Mouse (Mus musculus) lung, postnatal 10 days (tissue): ENCODE measurements around the gene Pfdn2.

ENCODE experiments used
- DNase-seq: peaks from one replicate; pipeline ENCODE4 v3.0.0; 2021

Gene Pfdn2

DNA sequence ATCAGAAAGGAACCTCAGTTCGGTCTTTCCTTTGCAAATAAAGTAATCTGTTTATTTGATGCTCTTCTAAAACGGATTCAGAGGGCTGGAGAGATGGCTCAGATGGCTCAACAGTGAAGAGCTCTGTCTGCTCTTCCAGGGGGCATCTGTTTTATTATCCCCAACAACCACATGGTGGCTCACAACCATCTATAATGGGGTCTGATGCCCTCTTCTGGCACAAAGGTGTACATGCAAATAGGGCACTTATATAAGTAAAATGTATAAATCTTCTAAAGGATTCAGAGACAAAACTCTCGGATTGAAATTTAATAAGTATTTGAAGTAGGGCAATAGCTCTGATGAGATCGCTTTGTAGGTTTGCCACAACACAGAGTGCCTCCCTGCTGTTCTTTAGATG is 13.0 kb downstream of the Pfdn2 start:
- DNase-seq: peak; percentile 46

DNA sequence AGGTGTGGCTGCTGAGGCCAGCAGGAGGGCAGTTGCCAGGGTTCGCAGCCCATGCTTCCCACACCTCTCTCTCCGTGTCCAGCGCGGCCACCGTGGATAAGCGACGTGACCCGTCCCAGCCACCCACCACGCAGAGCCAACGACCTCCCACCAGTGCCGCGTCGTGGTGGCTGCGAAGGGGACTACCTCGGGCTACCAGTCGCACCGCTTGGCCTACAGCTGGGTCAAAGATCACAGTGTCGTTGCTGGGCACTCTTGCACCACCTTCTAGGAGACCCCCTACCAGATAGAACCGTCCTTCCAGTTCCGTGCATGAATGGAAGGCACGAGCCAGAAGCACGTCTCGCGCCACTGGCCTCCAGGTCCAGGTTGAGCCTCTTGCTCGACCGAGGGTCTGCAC is 14.8 kb downstream of the Pfdn2 start:
- DNase-seq: peak; percentile 21

DNA sequence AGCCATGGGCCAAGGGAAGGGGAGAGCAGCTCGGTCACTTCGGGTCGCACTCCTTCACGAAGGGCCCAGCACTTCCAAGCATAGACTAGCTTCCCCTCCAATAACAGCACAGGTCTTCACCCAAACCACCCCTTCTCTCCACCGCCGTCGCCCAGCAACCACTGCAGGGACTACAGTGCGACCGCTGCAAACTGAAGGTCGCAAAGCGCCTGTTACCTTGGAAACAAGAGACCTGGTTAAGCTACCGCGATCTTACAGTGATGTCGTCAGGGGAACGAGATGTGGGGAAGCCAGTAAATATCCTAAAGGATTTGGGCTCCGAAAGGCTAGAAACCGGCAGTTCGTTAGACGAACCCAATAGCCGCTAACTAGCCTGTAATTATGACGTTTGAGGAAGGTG is 15.2 kb downstream of the Pfdn2 start, which contains the start of gene Klhdc9:
Gene Klhdc9 (minus strand): TSS at position 143 of the 400 bp plus-strand sequence.
- peak; percentile 95 for DNase-seq

DNA sequence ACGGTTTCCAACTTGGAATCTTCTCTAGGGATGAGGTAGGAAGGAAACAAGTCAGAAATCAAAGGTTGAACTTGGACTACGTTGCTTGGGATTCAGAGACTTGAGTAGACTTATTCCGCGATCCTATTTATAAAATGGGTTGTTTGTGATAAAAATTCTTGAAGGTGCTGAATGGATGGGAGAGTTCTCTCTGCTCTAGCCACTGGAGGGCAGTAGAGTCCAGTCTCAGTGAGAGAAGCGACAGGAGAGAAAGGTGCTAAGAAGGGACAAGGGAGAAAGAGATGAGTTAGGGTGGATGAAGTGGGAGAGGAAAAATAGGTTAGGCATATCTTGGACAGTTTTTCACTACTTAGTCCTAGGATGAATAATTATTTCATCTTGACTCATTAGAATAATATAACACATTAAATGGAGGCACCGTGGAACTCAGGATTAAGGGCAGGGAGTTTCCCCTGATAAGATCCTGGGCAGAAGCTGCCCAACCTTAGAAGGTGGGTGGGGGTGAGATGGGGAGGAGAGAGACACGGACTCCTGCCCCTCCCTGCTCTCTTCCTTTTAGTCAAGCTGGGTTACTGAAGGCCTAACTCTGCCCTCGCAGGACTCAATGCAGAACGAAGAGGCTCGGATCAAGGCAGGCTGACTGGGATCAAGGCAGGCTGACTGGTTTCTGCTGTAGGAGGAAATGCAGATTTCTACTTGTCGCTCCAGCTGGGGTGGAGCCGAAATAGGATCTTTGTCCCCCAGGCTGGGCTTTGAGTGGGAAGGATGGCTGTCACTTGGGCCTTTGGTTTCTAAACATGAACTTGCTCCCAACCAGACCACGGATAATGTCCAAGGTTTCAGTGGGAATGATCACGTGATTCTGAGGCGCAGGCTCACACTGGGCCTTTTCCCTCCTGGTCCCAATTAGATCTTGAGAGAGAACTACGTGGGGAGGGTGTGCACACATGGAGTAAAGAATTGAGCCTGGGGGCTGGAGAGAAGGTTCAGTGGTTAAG is 15.9 kb downstream of the Pfdn2 start:
- peak; percentile 86 for DNase-seq

DNA sequence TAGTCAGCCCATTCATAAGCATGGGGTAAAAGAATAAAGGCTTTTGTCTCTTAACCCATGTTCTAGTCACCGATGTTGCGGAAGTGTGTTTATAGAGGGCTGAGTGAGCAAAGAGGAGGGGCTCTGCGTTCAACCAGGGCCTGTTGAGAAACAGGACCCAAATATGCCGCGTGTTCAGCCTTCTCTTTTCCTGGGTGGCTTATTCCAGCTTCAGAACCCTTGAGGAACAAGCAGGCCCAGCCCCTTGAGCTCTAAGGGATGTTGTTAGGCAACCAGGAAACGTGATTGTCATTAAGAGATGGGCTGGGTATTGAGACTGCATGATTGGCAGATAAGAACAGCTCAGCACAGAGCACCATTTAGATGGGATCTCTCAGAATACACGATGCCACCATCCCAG is 20.5 kb downstream of the Pfdn2 start:
- no peak for DNase-seq

DNA sequence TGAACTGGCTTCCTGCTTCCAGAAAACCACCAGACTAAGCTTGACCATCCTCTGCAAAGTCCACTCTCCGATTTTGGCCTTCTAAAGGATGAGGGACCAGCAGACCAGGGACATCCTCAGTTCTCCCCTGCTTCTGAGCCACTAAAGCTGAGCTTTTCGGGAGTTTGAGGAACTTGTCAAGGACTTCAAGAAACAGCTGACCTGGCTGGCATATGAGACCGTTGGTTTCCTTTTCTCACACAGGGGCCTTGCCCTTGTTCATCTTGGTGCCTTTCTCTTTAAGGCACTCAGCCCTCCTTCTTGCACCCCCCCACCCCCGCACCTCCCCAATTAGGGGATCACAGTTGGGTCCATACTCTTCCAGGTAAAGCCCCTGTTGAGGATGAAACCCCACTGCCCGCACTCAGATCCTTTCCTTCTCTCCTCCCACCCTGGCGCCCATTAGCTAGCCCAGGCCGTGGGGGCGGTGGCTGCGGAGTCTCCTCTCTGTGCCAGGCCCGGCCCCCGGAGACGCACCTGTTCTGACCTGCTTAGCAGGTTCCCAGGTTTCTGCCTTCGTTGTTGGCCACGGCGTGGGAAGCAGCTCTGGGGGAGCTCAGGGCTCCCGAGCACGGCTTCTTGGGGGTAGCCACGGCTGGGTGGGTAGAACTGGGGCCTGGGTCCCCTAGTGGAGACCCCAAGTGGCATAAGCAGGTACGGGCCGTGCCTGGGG is 24.5 kb downstream of the Pfdn2 start, which contains the start of gene Nectin4:
Gene Nectin4 (plus strand): TSS at position 255 of the 712 bp plus-strand sequence.
- peak; percentile 71 for DNase-seq

DNA sequence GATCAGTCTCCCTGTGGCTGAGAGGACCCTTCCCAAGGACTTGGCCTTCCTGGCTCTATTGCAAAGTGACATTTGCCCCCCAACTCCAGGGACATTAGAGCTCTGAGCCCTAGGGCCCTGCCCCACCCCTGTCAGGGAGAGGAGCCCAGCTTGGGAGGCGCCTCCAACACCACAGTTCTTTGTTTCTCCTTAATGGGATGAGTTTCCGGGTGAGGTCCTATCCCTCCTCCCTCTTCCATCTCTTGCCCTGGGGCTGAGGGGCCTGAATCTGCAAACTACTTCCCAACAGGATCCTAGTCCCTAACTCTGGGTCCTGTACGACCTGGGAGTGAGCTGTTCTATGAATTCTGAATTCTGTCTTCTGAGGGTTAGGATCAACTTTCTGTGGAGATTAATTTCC is 27.4 kb downstream of the Pfdn2 start:
- DNase-seq: no peak

DNA sequence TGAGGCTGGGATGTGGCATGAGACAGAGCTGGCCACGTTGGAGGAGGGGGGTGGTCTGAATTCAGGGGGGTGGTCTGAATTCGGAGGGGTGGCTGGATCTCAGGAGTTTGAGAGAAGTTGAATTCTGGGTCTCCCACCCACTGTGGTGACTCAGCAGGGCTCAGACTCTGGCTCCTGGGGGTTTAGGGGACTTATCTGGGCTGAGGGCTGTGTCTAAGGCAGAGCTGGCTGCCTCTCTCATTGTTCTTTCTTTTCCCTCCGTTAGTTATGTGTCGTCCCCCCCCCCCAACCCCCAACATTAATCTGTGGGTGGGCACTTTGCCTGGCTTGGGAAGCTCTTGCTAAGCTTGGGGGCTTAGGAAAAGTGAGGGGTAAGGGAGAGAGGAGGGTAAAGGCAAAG is 28.5 kb downstream of the Pfdn2 start:
- DNase-seq: no peak

DNA sequence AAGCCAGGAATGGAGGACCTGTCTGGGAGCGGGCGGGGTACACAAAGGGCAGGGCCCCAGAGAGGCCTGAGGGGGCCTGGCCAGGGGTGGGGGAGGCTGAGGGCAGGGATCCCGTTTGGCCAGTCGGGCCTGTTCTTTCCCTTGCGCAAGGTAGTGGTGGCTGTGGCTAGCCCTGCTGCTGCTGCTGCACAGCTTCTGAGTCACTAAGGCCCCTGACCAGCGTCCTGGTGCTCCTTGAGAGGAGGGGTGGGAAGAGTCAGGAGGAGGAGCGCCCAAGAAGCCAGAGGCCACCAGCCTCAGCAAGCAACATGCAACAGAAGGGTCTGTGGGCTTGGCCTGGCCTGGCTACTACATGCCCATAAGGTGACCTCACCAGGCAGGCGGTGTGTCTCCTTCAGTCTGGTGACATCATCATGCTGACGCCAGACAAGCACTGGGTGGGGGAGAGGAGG is 30.2 kb downstream of the Pfdn2 start:
- DNase-seq: peak; percentile 68

DNA sequence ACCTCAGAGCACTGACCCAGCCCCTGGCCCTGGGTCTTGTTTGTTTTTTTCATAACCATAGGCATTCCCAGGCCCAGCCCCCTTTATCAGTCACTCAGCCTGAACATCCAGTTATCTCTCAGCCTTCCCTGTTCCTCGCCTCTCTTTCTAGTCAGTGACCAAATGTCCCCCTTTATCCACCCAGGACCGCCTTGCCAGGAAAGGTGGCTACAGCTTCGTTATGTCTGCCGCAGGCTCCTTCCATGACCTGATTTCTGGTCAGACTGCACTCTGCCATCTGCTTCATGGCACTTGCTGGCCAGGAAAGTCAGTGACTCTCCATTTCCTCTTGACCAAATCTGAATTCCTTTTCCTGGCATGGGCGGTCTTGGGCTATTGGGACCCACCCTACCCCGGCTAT is 32.8 kb downstream of the Pfdn2 start:
- DNase-seq: no peak

DNA sequence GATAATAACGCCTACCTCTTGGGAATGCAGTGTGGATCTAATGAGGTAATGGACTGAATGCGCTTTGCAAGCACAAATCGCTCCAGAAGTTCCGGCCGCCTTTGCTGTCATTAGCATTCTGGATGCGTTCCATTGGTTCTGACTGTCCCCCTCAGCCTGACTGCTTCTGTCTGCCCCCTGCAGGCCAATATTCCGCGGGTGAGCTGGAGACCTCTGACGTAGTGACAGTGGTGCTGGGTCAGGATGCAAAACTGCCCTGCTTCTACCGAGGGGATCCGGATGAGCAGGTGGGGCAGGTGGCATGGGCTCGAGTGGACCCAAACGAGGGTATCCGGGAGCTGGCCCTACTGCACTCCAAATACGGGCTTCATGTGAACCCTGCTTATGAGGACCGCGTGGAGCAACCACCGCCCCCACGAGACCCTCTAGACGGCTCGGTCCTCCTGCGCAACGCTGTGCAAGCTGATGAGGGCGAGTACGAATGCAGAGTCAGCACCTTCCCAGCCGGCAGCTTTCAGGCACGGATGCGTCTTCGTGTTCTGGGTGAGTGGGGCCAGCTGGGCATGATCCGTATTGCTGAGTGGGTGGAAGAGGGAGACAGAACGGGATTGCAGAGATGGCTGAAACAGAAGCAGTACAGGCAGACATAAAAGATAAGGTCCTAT is 34.6 kb downstream of the Pfdn2 start:
- peak; percentile 94 for DNase-seq

DNA sequence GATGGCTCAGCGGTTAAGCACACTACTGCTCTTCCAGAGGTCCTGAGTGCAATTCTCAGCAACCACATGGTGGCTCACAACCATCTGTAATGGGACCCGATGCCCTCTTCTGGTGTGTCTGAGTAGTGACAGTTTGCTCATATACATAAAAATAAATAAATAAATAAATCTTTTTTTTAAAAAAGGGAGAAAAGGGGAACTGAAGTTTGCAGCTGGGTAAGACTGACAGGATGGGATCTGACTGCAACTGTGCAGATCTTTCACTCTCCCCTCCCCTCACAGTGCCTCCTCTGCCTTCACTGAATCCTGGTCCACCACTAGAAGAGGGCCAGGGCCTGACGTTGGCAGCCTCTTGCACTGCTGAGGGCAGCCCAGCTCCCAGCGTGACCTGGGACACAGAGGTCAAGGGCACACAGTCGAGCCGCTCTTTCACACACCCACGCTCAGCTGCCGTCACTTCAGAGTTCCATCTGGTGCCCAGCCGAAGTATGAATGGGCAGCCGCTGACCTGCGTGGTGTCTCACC is 36.7 kb downstream of the Pfdn2 start:
- no peak for DNase-seq

DNA sequence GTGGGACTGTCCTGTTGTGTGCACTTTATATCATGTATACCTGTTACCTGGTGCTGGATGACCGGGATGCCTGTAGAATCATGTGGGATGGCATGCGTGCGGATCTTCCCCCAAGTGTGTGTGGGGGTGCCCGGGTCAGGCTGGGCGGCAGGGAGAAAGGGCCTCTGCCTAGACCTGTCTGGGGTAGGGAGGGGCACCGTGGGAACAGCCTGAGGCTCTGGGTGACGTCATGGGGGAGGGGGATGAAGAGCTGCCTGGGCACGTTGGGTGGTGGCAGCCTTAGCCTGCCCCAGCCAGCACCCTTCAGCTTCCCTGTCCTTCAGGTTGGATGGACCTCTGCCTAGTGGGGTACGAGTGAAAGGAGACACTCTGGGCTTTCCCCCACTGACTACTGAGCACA is 38.9 kb downstream of the Pfdn2 start:
- no peak for DNase-seq

DNA sequence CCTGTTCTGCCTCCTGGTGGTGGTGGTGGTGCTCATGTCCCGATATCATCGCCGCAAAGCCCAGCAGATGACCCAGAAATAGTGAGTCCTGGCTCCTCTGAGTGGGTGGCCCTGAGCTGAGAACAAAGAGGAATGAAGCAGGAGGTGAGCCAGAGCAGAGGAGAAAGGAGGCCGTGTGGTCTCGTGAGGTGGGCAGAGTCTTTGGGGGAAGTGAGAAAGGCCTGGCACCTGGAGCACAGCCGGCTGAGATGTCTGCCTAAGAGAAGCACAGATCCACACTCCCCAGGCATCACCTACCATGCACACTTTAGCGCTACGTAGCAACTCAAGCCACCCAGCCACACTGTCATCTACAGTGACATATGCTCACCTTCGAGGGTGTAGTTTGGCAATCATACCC is 39.7 kb downstream of the Pfdn2 start:
- DNase-seq: no peak

DNA sequence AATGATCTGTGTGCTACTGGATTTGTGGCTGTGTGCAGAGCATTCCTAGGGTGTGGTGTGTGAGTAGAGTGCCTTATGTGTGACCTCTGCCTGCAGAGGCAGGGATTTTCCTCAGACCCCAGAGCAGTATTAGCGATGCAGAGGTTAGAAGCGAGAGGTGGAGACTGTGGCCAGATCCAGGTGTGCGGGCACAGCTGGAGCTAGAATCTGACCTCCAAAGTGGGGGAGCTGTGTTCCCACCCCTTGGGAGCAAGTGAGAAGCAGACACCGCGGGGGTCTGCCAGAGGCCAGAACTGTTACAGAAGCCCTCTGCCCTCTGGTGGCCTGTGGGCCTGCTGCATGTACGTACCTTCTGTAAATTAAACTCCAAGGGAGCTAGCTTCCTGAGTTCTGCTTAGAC is 41.6 kb downstream of the Pfdn2 start:
- DNase-seq: peak; percentile 38

DNA sequence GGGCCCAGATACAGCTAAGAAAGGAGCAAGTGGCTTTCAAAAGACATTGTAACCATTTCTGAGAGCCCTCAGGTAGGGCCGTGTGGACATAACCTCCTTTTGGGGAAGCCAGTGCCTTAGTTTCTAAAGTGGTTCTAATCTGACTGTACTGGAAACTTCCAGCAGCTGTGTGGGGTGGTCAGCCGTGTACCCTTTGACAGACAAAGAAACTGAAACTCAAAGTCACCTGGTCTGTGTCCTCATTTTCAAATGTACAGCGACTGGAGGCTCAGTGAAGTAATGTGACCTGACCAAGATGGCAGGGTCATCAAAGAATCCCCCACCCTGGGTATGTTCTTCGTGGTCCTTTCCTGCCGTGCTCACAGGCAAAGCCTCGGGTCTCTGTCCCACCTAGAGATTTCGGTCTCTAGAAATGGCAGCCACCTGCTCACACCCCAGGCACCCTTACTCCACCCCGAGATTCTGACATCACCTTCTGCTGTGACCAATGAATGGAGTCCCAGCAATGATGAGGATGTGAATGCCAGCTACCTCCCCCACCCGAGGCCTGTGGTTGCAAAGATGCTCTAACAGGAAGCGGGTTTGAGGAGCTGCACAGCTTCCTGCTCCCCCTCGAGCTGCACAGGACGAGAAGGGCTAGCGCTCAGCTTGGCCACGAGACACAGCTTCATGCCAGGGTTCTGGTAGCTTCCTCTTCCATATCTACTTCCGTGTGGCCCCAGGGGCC is 43.1 kb downstream of the Pfdn2 start, which contains the start of gene Arhgap30:
Gene Arhgap30 (plus strand): TSS at position 579 of the 727 bp plus-strand sequence.
- DNase-seq: peak; percentile 68

DNA sequence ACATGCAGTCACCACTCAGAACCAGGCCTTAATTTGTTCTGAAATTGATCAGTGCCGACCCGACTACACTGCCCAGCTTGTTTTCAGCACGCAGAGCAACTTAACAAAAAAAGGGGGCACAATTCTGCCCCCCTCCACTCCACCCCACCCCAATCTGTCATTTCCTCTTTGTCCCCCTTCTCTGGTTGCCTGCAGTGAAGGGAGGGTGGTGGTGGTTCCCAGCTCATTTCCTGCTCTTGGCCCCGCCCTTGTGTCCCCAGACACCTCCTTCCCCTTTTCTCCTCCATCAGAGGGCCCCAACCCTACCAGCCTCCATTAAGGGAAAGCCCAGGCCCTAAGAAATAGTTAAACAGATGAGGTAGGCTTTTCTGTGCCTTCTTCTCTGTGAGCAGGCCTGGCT is 44.6 kb downstream of the Pfdn2 start:
- DNase-seq: peak; percentile 43

DNA sequence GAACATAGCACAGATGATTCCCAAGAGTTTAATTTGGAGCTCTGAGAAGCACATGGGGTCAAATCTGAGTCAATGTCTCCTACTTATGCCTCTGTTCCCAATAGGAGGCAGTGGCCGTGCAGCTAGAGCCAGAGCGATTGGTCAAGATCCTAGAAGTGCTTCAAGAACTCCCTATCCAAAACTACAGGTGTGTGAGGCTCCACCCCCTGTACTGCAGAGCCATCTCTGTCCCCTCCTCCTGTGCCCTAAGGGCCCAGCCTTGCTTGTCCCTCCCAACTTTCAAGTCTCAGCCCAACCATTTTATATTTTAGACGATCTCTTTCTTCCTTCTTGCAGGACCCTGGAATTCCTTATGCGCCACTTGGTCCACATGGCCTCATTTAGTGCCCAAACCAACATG is 56.4 kb downstream of the Pfdn2 start:
- no peak for DNase-seq

DNA sequence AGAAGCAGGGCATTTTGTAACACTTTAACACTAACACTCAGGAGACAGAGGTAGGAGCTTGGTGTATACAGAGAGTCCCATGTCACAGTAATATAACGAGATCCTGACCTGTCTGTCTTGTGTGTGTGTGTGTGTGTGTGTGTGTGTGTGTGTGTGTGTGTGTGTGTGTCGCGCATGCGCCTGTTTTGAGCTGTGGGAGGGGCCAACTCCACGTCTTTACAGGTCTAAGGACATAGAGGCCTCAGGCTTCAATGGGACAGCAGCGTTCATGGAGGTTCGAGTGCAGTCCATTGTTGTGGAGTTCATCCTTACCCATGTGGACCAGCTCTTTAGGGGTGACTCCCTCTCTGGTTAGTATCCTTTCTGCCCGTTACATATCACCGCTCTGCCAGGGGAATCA is 57.5 kb downstream of the Pfdn2 start:
- DNase-seq: no peak

DNA sequence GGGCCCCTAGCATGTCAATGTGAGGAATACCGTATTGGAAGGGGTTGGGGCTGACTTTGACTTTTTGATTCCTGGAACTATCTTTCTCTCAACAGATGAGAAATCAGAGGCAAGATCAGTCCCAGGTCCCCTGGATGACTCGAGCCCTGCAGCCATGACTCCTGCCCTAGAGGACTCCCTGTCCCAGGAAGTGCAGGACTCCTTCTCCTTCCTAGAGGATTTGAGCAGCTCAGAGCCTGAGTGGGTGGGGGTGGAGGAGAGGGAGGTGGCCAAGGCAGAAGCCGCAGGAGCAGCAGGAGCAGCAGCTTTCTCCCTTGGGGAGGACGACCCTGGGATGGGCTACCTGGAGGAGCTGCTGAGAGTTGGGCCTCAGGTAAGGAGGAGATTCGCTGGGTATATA is 61.8 kb downstream of the Pfdn2 start:
- no peak for DNase-seq
